Mouse (Mus musculus) liver, embryonic 14.5 days (tissue): ENCODE data around the gene Gm21987.

Experiments used
- CTCF ChIP-seq: IDR thresholded peaks from 2 replicates; pipeline ENCODE4 v1.5.1; 2016; ENCODE audit warnings: antibody characterized with exemption, low read depth, control low read depth
- EP300 ChIP-seq: IDR thresholded peaks from 2 replicates; pipeline ENCODE4 v1.6.1; 2016; ENCODE audit warnings: antibody characterized with exemption, low read depth

GRCm38 (mm10) chr16:38319087-38319486 lies 27.8 kb upstream of the Gm21987 start:
- TF ChIP-seq CTCF, result no peak
- TF ChIP-seq EP300, result no peak
